Mouse (Mus musculus) hindbrain, embryonic 13.5 days (tissue): ENCODE measurements around the gene Abhd14b. TPM values are rescaled to one million over a fixed set of nuclear protein-coding genes. Genes with fewer than 3 reads are reported as not detected.

Source experiments
- ATAC-seq: fragments of 200-750 bp; cut with Nextera tagmentation; 2 replicates; pipeline ENCODE4 v1.8.0; 2017; ENCODE audit warnings: moderate TSS enrichment; ENCODE audit not compliant: low FRiP score
- H3K27ac ChIP-seq: fragments of 300-500 bp; sonication (generic); 2 replicates; pipeline ENCODE4 v1.5.1; 2015; ENCODE audit warnings: inconsistent platforms, mild to moderate bottlenecking, moderate library complexity
- H3K27me3 ChIP-seq: fragments of 300-500 bp; sonication (generic); 2 replicates; pipeline ENCODE4 v1.6.1; 2015; ENCODE audit warnings: mild to moderate bottlenecking, inconsistent platforms
- H3K36me3 ChIP-seq: fragments of 300-500 bp; sonication (generic); 2 replicates; pipeline ENCODE4 v1.6.1; 2015; ENCODE audit warnings: mild to moderate bottlenecking, inconsistent platforms
- H3K4me1 ChIP-seq: fragments of 300-500 bp; sonication (generic); replicated peaks from 2 replicates; pipeline ENCODE4 v1.6.1; 2015; ENCODE audit warnings: inconsistent platforms
- H3K4me2 ChIP-seq: fragments of 300-500 bp; sonication (generic); 2 replicates; pipeline ENCODE4 v1.6.1; 2015; ENCODE audit warnings: inconsistent platforms, mild to moderate bottlenecking, moderate library complexity
- H3K4me3 ChIP-seq: fragments of 300-500 bp; sonication (generic); 2 replicates; pipeline ENCODE4 v1.5.1; 2015; ENCODE audit warnings: mild to moderate bottlenecking, inconsistent platforms
- H3K9ac ChIP-seq: fragments of 300-500 bp; sonication (generic); 2 replicates; pipeline ENCODE4 v1.6.1; 2015; ENCODE audit warnings: mild to moderate bottlenecking, inconsistent platforms
- H3K9me3 ChIP-seq: fragments of 300-500 bp; sonication (generic); 2 replicates; pipeline ENCODE4 v1.6.1; 2016; ENCODE audit warnings: inconsistent platforms
- WGBS: fragments of 180-500 bp; shearing (Covaris S2); methylation state at CpG from one replicate; pipeline ENCODE4 v1.1.7; 2015; 5-methylcytosine and 5-hydroxymethylcytosine counted together
- polyA plus RNA-seq: library from polyadenylated mRNA; unstranded; fragments of >200 nt; fragmentation: Nextera tagmentation; extraction: Ambion mirVana; gene quantifications from 2 replicates; pipeline ENCODE4 v1.2.1, GENCODE M21; 2015

Gene Abhd14b
- polyA plus RNA-seq, 1 experiment from 2014 or later, result 7.3 TPM

- ATAC-seq, result no peak
Measured at GRCm38 (mm10) chr9:106412210-106412609, 35.0 kb upstream of the Abhd14b start.

GRCm38 (mm10) chr9:106413606-106414005 is 33.7 kb upstream of the Abhd14b start:
- ATAC-seq, result no peak
- H3K4me1 ChIP-seq, result peaks cover 14% of the 10 kb centered on the region
- no peaks in the 10 kb centered on the region for H3K9me3 ChIP-seq
- H3K27me3 ChIP-seq, result 0 out of 2 replicates have a peak, but pooled peaks cover 1% of the 10 kb centered on the region
- no peak overlapping the region for H3K27ac ChIP-seq
- H3K4me2 ChIP-seq, result no peak overlapping the region
- H3K9ac ChIP-seq, result no peak overlapping the region
- WGBS, result 83% methylated on average over 5 of the region's 5 CpGs
- no peak overlapping the region for H3K4me3 ChIP-seq
- H3K36me3 ChIP-seq, result no peaks in the 10 kb centered on the region

More at GRCm38 (mm10) chr9:106412210-106412609, 35.0 kb upstream of the Abhd14b start:
- WGBS, result 79% methylated on average over 3 of the region's 3 CpGs
- no peaks in the 10 kb centered on the region for H3K27me3 ChIP-seq
- H3K4me2 ChIP-seq, result no peak overlapping the region
- H3K36me3 ChIP-seq, result no peaks in the 10 kb centered on the region
- no peak overlapping the region for H3K27ac ChIP-seq
- H3K4me1 ChIP-seq, result no peaks in the 10 kb centered on the region; the same call in 1 of the 2 replicates
- no peaks in the 10 kb centered on the region for H3K9me3 ChIP-seq
- no peak overlapping the region for H3K4me3 ChIP-seq
- no peak overlapping the region for H3K9ac ChIP-seq

GRCm38 (mm10) chr9:106416826-106417225 is 30.4 kb upstream of the Abhd14b start:
- H3K4me1 ChIP-seq, result peaks cover 38% of the 10 kb centered on the region
- WGBS, result 90% methylated on average over 6 of the region's 6 CpGs
- ATAC-seq, result no peak
- no peaks in the 10 kb centered on the region for H3K36me3 ChIP-seq
- no peak overlapping the region for H3K4me3 ChIP-seq
- no peak overlapping the region for H3K4me2 ChIP-seq
- H3K9ac ChIP-seq, result no peak overlapping the region
- no peaks in the 10 kb centered on the region for H3K9me3 ChIP-seq
- H3K27me3 ChIP-seq, result 0 out of 2 replicates have a peak, but pooled peaks cover 7% of the 10 kb centered on the region
- no peak overlapping the region for H3K27ac ChIP-seq

GRCm38 (mm10) chr9:106417841-106418625 is 29.2 kb upstream of the Abhd14b start:
- Histone ChIP-seq H3K4me1 (peaks cover 40% of the 10 kb centered on the region), H3K27ac (peak overlapping the region; percentile 35; the same call in 1 of the 2 replicates), H3K4me2 (peak overlapping the region; percentile 60), H3K27me3 (0 out of 2 replicates have a peak, but pooled peaks cover 7% of the 10 kb centered on the region), H3K9ac (peak overlapping the region; percentile 67), H3K9me3 (no peaks in the 10 kb centered on the region), H3K4me3 (peak overlapping the region; percentile 27), H3K36me3 (no peaks in the 10 kb centered on the region)
- peak; percentile 41; the same call in 1 of the 2 replicates for ATAC-seq
- 16% methylated on average over 29 of the region's 29 CpGs for WGBS

GRCm38 (mm10) chr9:106420608-106421007 is 26.7 kb upstream of the Abhd14b start:
- 0 out of 2 replicates have a peak overlapping the region, but pooled peaks have one; percentile 35 for H3K27ac ChIP-seq
- no peak overlapping the region for H3K4me3 ChIP-seq
- ATAC-seq, result peak; percentile 11; the same call in 1 of the 2 replicates
- H3K9me3 ChIP-seq, result no peaks in the 10 kb centered on the region
- peak overlapping the region; percentile 34 for H3K4me2 ChIP-seq
- peak overlapping the region; percentile 46; the same call in 1 of the 2 replicates for H3K9ac ChIP-seq
- 0 out of 2 replicates have a peak, but pooled peaks cover 7% of the 10 kb centered on the region for H3K27me3 ChIP-seq
- peaks cover 40% of the 10 kb centered on the region for H3K4me1 ChIP-seq
- H3K36me3 ChIP-seq, result no peaks in the 10 kb centered on the region
- 0% methylated on average over 2 of the region's 2 CpGs for WGBS

- peak overlapping the region; percentile 46; the same call in 1 of the 2 replicates for H3K9ac ChIP-seq
- 6% methylated on average over 18 of the region's 18 CpGs for WGBS
Measured at GRCm38 (mm10) chr9:106421033-106421864, 26.0 kb upstream of the Abhd14b start.

GRCm38 (mm10) chr9:106421865-106422160 is 25.4 kb upstream of the Abhd14b start:
- no peak overlapping the region for H3K27ac ChIP-seq
- H3K4me2 ChIP-seq, result peak overlapping the region; percentile 34
- peak; percentile 56 for ATAC-seq
- no peak overlapping the region for H3K9ac ChIP-seq
- no peaks in the 10 kb centered on the region for H3K36me3 ChIP-seq
- whole genome bisulfite sequencing, result 0% methylated on average over 3 of the region's 3 CpGs
- no peaks in the 10 kb centered on the region for H3K9me3 ChIP-seq
- no peak overlapping the region; the same call in 1 of the 2 replicates for H3K4me3 ChIP-seq
- peaks cover 40% of the 10 kb centered on the region for H3K4me1 ChIP-seq
- H3K27me3 ChIP-seq, result 0 out of 2 replicates have a peak, but pooled peaks cover 7% of the 10 kb centered on the region

More at GRCm38 (mm10) chr9:106421033-106421864, 26.0 kb upstream of the Abhd14b start:
- peak overlapping the region; percentile 34 for H3K4me2 ChIP-seq
- no peaks in the 10 kb centered on the region for H3K9me3 ChIP-seq
- ATAC-seq, result peak; percentile 26; the same call in 1 of the 2 replicates
- H3K27ac ChIP-seq, result 0 out of 2 replicates have a peak overlapping the region, but pooled peaks have one; percentile 35
- H3K27me3 ChIP-seq, result 0 out of 2 replicates have a peak, but pooled peaks cover 7% of the 10 kb centered on the region
- H3K4me3 ChIP-seq, result no peak overlapping the region; the same call in 1 of the 2 replicates
- peaks cover 40% of the 10 kb centered on the region for H3K4me1 ChIP-seq
- no peaks in the 10 kb centered on the region for H3K36me3 ChIP-seq

GRCm38 (mm10) chr9:106428719-106429220 is 18.5 kb upstream of the Abhd14b start:
- peak; percentile 74 for ATAC-seq
- H3K27ac ChIP-seq, result peak overlapping the region; percentile 96
- whole genome bisulfite sequencing, result 18% methylated on average over 11 of the region's 11 CpGs
- H3K27me3 ChIP-seq, result no peaks in the 10 kb centered on the region
- H3K9me3 ChIP-seq, result no peaks in the 10 kb centered on the region
- H3K4me1 ChIP-seq, result peaks cover 17% of the 10 kb centered on the region
- peaks cover 29% of the 10 kb centered on the region for H3K36me3 ChIP-seq
- peak overlapping the region; percentile 72 for H3K9ac ChIP-seq
- H3K4me3 ChIP-seq, result peak overlapping the region; percentile 87
- H3K4me2 ChIP-seq, result peak overlapping the region; percentile 93

- H3K4me2 ChIP-seq, result peak within 1 kb of the TSS; percentile 93
- no peaks in the 10 kb centered on the region for H3K27me3 ChIP-seq
- peaks cover 17% of the 10 kb centered on the region for H3K4me1 ChIP-seq
- H3K9ac ChIP-seq, result peak within 1 kb of the TSS; percentile 99
- H3K4me3 ChIP-seq, result peak within 1 kb of the TSS; percentile 87
- peaks cover 35% of the 10 kb centered on the region for H3K36me3 ChIP-seq
- ATAC-seq, result peak; percentile 91
- WGBS, result under 1% methylated on average over 55 of the region's 55 CpGs
- peak within 1 kb of the TSS; percentile 96 for H3K27ac ChIP-seq
- H3K9me3 ChIP-seq, result no peaks in the 10 kb centered on the region
Measured at GRCm38 (mm10) chr9:106429221-106430014, 17.8 kb upstream of the Abhd14b start, which contains the start of gene Rpl29. Gene Rpl29, plus strand, starts transcription at chr9:106429454.

GRCm38 (mm10) chr9:106430015-106430264 is 17.3 kb upstream of the Abhd14b start:
- Histone ChIP-seq H3K36me3 (peaks cover 35% of the 10 kb centered on the region), H3K27ac (peak overlapping the region; percentile 96), H3K4me3 (peak overlapping the region; percentile 87), H3K27me3 (no peaks in the 10 kb centered on the region), H3K9me3 (no peaks in the 10 kb centered on the region), H3K4me2 (peak overlapping the region; percentile 93), H3K4me1 (peaks cover 17% of the 10 kb centered on the region), H3K9ac (peak overlapping the region; percentile 99)
- WGBS, result 0% methylated on average over 4 of the region's 4 CpGs
- ATAC-seq, result no peak

GRCm38 (mm10) chr9:106433389-106433788 is 13.9 kb upstream of the Abhd14b start:
- no peak for ATAC-seq
- no peak overlapping the region for H3K4me2 ChIP-seq
- H3K36me3 ChIP-seq, result peaks cover 35% of the 10 kb centered on the region
- 86% methylated on average over 6 of the region's 7 CpGs for WGBS
- H3K4me3 ChIP-seq, result no peak overlapping the region
- no peaks in the 10 kb centered on the region for H3K27me3 ChIP-seq
- H3K27ac ChIP-seq, result no peak overlapping the region
- peaks cover 35% of the 10 kb centered on the region for H3K4me1 ChIP-seq
- H3K9ac ChIP-seq, result no peak overlapping the region
- H3K9me3 ChIP-seq, result no peaks in the 10 kb centered on the region
